Mouse (Mus musculus) lung, embryonic 16.5 days (tissue): ENCODE measurements around the gene Cdh23. TPM values are rescaled to one million over a fixed set of nuclear protein-coding genes. Genes with fewer than 3 reads are reported as not detected.

Source experiments
- ATAC-seq: fragments of 200-750 bp; cut with Nextera tagmentation; 2 replicates; pipeline ENCODE4 v1.8.0; 2017; ENCODE audit warnings: low read depth, mild to moderate bottlenecking, moderate library complexity
- H3K27ac ChIP-seq: fragments of 300-500 bp; sonication (generic); 2 replicates; pipeline ENCODE4 v1.5.1; 2014; ENCODE audit warnings: mild to moderate bottlenecking, control low read depth, low read length
- H3K27me3 ChIP-seq: fragments of 300-500 bp; sonication (generic); 2 replicates; pipeline ENCODE4 v1.6.1; 2014; ENCODE audit warnings: low read depth, low read length, mixed read lengths; ENCODE audit not compliant: control insufficient read depth, insufficient read depth
- H3K36me3 ChIP-seq: fragments of 300-500 bp; sonication (generic); 2 replicates; pipeline ENCODE4 v1.6.1; 2014; ENCODE audit warnings: low read length; ENCODE audit not compliant: control insufficient read depth, insufficient read depth
- H3K4me1 ChIP-seq: fragments of 300-500 bp; sonication (generic); replicated peaks from 2 replicates; pipeline ENCODE4 v1.6.1; 2014; ENCODE audit warnings: low read length, mixed read lengths; ENCODE audit not compliant: control insufficient read depth, insufficient read depth
- H3K4me2 ChIP-seq: fragments of 300-500 bp; sonication (generic); 2 replicates; pipeline ENCODE4 v1.6.1; 2014; ENCODE audit warnings: low read depth, low read length, control low read depth
- H3K4me3 ChIP-seq: fragments of 300-500 bp; sonication (generic); 2 replicates; pipeline ENCODE4 v1.5.1; 2014; ENCODE audit warnings: mild to moderate bottlenecking, low read length, control low read depth
- H3K9ac ChIP-seq: fragments of 300-500 bp; sonication (generic); 2 replicates; pipeline ENCODE4 v1.6.1; 2014; ENCODE audit warnings: low read length, control low read depth
- H3K9me3 ChIP-seq: fragments of 300-500 bp; sonication (generic); 2 replicates; pipeline ENCODE4 v1.6.1; 2016; ENCODE audit warnings: low read length; ENCODE audit not compliant: control insufficient read depth
- WGBS: fragments of 180-500 bp; shearing (Covaris S2); extraction: QIAGEN DNeasy Blood & Tissue Kit; methylation state at CpG from one replicate; pipeline ENCODE4 v1.1.7; 2014; 5-methylcytosine and 5-hydroxymethylcytosine counted together
- polyA plus RNA-seq: library from polyadenylated mRNA; unstranded; fragments of >200 nt; fragmentation: Nextera tagmentation; extraction: Ambion mirVana; gene quantifications from 2 replicates; pipeline ENCODE4 v1.2.1, GENCODE M21; 2015

Cdh23 gene
- polyA plus RNA-seq, 1 experiment from 2014 or later = 0.34 TPM

- Histone ChIP-seq H3K9me3 (no peaks in the 10 kb centered on the region), H3K27ac (no peak overlapping the region), H3K36me3 (no peaks in the 10 kb centered on the region), H3K9ac (no peak overlapping the region), H3K4me2 (no peak overlapping the region), H3K4me1 (peaks cover 4% of the 10 kb centered on the region), H3K27me3 (no peaks in the 10 kb centered on the region), H3K4me3 (no peak overlapping the region)
- WGBS = 76% methylated on average over 15 of the region's 15 CpGs
- no peak for ATAC-seq
Measured at GRCm38 (mm10) chr10:60580666-60581065, 115.6 kb downstream of the Cdh23 start.

GRCm38 (mm10) chr10:60578738-60579538, 117.4 kb downstream of the Cdh23 start:
- Histone ChIP-seq H3K27me3 (no peaks in the 10 kb centered on the region), H3K4me1 (peaks cover 4% of the 10 kb centered on the region), H3K4me3 (no peak overlapping the region), H3K9ac (no peak overlapping the region), H3K27ac (no peak overlapping the region), H3K9me3 (no peaks in the 10 kb centered on the region), H3K4me2 (no peak overlapping the region), H3K36me3 (no peaks in the 10 kb centered on the region)
- 84% methylated on average over 12 of the region's 12 CpGs for WGBS
- ATAC-seq = no peak

- H3K9ac ChIP-seq = no peak overlapping the region
- no peak overlapping the region for H3K4me2 ChIP-seq
- WGBS = 80% methylated on average over 12 of the region's 12 CpGs
- H3K27me3 ChIP-seq = no peaks in the 10 kb centered on the region
- H3K4me3 ChIP-seq = no peak overlapping the region
- peaks cover 4% of the 10 kb centered on the region for H3K4me1 ChIP-seq
- no peaks in the 10 kb centered on the region for H3K36me3 ChIP-seq
- no peak overlapping the region for H3K27ac ChIP-seq
- H3K9me3 ChIP-seq = no peaks in the 10 kb centered on the region
- ATAC-seq = no peak
Measured at GRCm38 (mm10) chr10:60577920-60578737, 118.2 kb downstream of the Cdh23 start.

DNA sequence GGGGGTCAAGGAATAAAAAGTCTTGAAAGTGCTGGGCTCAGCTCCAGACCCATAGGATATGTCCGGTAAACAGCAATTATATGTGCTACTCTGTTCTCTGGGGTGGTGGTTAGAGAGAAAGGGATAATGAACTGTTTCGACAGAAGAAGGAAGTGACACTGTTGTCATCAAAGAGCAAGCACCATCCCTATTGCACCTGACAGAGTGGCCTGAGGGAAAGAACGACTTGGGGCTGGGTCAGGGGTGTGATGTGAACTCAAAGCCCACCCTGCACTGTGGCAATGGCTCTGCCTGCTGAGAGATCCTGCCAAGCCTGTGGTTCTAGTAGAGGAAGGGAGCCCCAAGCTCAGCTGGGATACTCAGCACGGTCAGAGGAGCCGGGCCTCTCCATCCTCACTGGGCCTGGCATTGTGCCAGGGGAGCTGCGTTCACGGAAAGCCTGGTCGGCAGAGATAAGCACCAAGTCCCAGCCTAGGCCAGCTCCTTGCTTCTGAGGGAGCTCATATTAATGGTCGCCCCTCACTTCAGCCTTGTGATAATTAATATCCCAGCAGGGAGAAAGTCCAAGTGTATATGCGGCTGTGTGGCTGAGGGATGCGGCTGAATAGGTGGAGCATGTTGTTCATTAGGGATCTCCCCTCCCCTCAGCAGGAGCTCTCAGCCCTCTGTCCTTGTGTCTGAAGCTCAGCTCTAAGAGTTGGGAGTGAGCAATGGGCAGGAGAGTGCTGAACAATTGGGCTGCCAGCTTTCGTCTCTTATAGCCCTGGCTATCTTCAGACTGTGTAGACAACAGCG, 119.0 kb downstream of the Cdh23 start:
- Histone ChIP-seq H3K27ac (peak overlapping the region; percentile 34; the same call in 1 of the 2 replicates), H3K4me1 (peaks cover 4% of the 10 kb centered on the region), H3K36me3 (no peaks in the 10 kb centered on the region), H3K9ac (no peak overlapping the region), H3K9me3 (no peaks in the 10 kb centered on the region), H3K4me3 (no peak overlapping the region), H3K27me3 (no peaks in the 10 kb centered on the region), H3K4me2 (no peak overlapping the region)
- peak; percentile 92 for ATAC-seq
- WGBS = 21% methylated on average over 13 of the region's 13 CpGs

DNA sequence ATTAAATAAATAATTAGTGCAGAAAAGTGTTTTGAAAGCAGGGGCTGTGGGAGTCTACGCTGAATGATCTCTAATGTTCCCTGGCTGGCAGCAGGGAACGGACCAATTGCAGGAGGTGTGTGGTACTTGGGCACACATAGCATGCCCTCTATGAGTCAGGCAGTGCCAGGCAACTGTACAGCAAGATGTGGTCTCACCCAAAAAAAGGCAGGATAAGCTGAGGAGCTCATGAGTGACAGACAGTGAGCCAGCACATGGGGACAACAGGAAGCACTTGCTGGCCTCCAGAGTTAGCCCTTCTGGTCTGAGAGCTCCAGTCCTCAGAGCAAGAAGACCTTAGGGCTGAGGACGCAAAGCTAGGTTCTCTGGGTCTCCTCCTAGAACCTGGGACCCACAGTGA, 121.4 kb downstream of the Cdh23 start:
- H3K9ac ChIP-seq = no peak overlapping the region
- no peaks in the 10 kb centered on the region for H3K36me3 ChIP-seq
- ATAC-seq = no peak
- H3K4me2 ChIP-seq = no peak overlapping the region
- no peaks in the 10 kb centered on the region for H3K27me3 ChIP-seq
- no peaks in the 10 kb centered on the region for H3K9me3 ChIP-seq
- 83% methylated on average over 3 of the region's 3 CpGs for WGBS
- no peak overlapping the region for H3K27ac ChIP-seq
- H3K4me1 ChIP-seq = peaks cover 4% of the 10 kb centered on the region
- H3K4me3 ChIP-seq = no peak overlapping the region

DNA sequence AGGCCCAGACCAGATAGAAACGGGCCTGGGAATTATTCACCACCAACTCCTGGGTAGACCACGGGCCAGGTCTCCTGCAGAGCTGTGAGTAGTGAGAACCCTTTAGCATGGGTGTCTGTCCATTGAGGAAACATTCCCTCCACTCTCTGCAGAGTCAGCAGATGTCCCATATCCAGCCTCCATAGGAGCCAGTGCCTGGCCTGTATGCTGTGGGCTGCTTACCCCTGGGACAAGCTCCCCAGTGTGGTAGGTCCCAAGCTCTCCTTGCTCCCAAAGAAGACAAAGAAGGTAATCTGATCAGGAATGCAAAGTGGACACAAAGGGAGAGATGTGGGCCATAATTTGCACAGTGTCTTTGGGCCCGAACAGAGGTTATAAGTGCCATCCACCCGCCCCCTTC, 124.8 kb downstream of the Cdh23 start:
- Histone ChIP-seq H3K27ac (no peak overlapping the region), H3K27me3 (no peaks in the 10 kb centered on the region), H3K4me3 (no peak overlapping the region), H3K36me3 (no peaks in the 10 kb centered on the region), H3K9me3 (no peaks in the 10 kb centered on the region), H3K4me2 (no peak overlapping the region), H3K4me1 (no peaks in the 10 kb centered on the region; the same call in 1 of the 2 replicates), H3K9ac (no peak overlapping the region)
- 74% methylated on average over 4 of the region's 4 CpGs for WGBS
- ATAC-seq = no peak

GRCm38 (mm10) chr10:60566369-60567037, 129.8 kb downstream of the Cdh23 start:
- no peaks in the 10 kb centered on the region for H3K9me3 ChIP-seq
- 38% methylated on average over 24 of the region's 24 CpGs for WGBS
- H3K36me3 ChIP-seq = no peaks in the 10 kb centered on the region
- H3K4me2 ChIP-seq = peak overlapping the region; percentile 24
- peaks cover 4% of the 10 kb centered on the region; the same call in 1 of the 2 replicates for H3K4me1 ChIP-seq
- 0 out of 2 replicates have a peak overlapping the region, but pooled peaks have one; percentile 20 for H3K4me3 ChIP-seq
- H3K9ac ChIP-seq = no peak overlapping the region
- H3K27ac ChIP-seq = no peak overlapping the region
- no peak for ATAC-seq
- H3K27me3 ChIP-seq = no peaks in the 10 kb centered on the region

GRCm38 (mm10) chr10:60564136-60564535, 132.2 kb downstream of the Cdh23 start:
- WGBS = 79% methylated on average over 6 of the region's 6 CpGs
- Histone ChIP-seq H3K9me3 (no peaks in the 10 kb centered on the region), H3K36me3 (no peaks in the 10 kb centered on the region), H3K27me3 (no peaks in the 10 kb centered on the region), H3K4me3 (no peak overlapping the region), H3K9ac (no peak overlapping the region), H3K27ac (no peak overlapping the region), H3K4me2 (no peak overlapping the region), H3K4me1 (peaks cover 4% of the 10 kb centered on the region; the same call in 1 of the 2 replicates)
- ATAC-seq = no peak
